In genomic region chrX:38217676-38217991, GRCm38 (mm10) we compare ENCODE assay signal across 29 mouse cellular contexts. TPM values are rescaled to one million over a fixed set of nuclear protein-coding genes. Genes with fewer than 3 reads are reported as not detected.
A peak's percentile ranks its signal among the peaks of the same experiment; 100 is the strongest.
DNase-seq lines count a peak whose midpoint lies in the region; ATAC-seq and TF ChIP-seq lines count a peak whose summit lies in the region.
"Had no signal": no experiment of that assay in that cellular context is flagged by ENCODE, and none has a peak within 500 bp of the region (broad histone marks: within the 10 kb centered on the region; RNA-seq: fewer than 3 reads in every experiment).

No protein-coding gene starts in this region.

- no peak overlapping the region for H3K9ac ChIP-seq in kidney, postnatal 0 days (ENCODE audit: low read depth, low read length)
- no peak overlapping the region for H3K9ac ChIP-seq in kidney, embryonic 14.5 days (ENCODE audit: low read depth, low read length)
- H3K9ac ChIP-seq in midbrain, embryonic 16.5 days (ENCODE audit: low read depth, low read length), result no peak overlapping the region
- H3K9ac ChIP-seq in midbrain, embryonic 14.5 days (replicated peaks; ENCODE audit: low read length), result no peak overlapping the region
- no peak overlapping the region for H3K9ac ChIP-seq in hindbrain, embryonic 16.5 days (ENCODE audit: low read depth, low read length)
- H3K9ac ChIP-seq: embryonic facial prominence, embryonic 15.5 days; forebrain, embryonic 12.5 days; forebrain, postnatal 0 days; heart, embryonic 13.5 days; hindbrain, embryonic 14.5 days; liver, embryonic 14.5 days; midbrain, embryonic 12.5 days; neural tube, embryonic 15.5 days had no signal

- no peaks in the 10 kb centered on the region for H3K4me1 ChIP-seq in kidney, postnatal 0 days (replicated peaks; ENCODE audit: insufficient read depth, low read length)
- no peaks in the 10 kb centered on the region for H3K4me1 ChIP-seq in kidney, embryonic 14.5 days (ENCODE audit: control insufficient read depth, insufficient read depth, low read length)
- no peaks in the 10 kb centered on the region for H3K4me1 ChIP-seq in midbrain, embryonic 16.5 days (ENCODE audit: control insufficient read depth, insufficient read depth, low read length)
- H3K4me1 ChIP-seq in midbrain, embryonic 14.5 days (ENCODE audit: control insufficient read depth, insufficient read depth, low read length), result no peaks in the 10 kb centered on the region
- no peaks in the 10 kb centered on the region for H3K4me1 ChIP-seq in hindbrain, embryonic 16.5 days (ENCODE audit: control insufficient read depth, insufficient read depth, low read depth, low read length)
- H3K4me1 ChIP-seq: embryonic facial prominence, embryonic 10.5 days; embryonic facial prominence, embryonic 15.5 days; forebrain, embryonic 12.5 days; heart, embryonic 13.5 days; midbrain, embryonic 12.5 days; neural tube, embryonic 15.5 days had no signal

- H3K4me2 ChIP-seq in kidney, postnatal 0 days (ENCODE audit: low read length), result no peak overlapping the region
- H3K4me2 ChIP-seq in kidney, embryonic 14.5 days (replicated peaks; ENCODE audit: low read depth, low read length), result no peak overlapping the region
- no peak overlapping the region for H3K4me2 ChIP-seq in midbrain, embryonic 16.5 days (ENCODE audit: low read length)
- H3K4me2 ChIP-seq in midbrain, embryonic 14.5 days (ENCODE audit: low read length), result no peak overlapping the region
- H3K4me2 ChIP-seq in hindbrain, embryonic 16.5 days (ENCODE audit: low read length), result no peak overlapping the region
- H3K4me2 ChIP-seq: embryonic facial prominence, embryonic 15.5 days; forebrain, embryonic 12.5 days; heart, embryonic 13.5 days; hindbrain, embryonic 14.5 days; midbrain, embryonic 12.5 days; neural tube, embryonic 15.5 days had no signal

- TF ChIP-seq CTCF in kidney, postnatal 0 days (IDR thresholded peaks at IDR 0.05; ENCODE audit: low read depth), result no peak

- no peak overlapping the region for H3K4me3 ChIP-seq in kidney, postnatal 0 days (replicated peaks; ENCODE audit: low read depth, low read length)
- H3K4me3 ChIP-seq in kidney, embryonic 14.5 days (ENCODE audit: low read length), result no peak overlapping the region
- no peak overlapping the region for H3K4me3 ChIP-seq in midbrain, embryonic 16.5 days (ENCODE audit: low read depth, low read length)
- no peak overlapping the region for H3K4me3 ChIP-seq in midbrain, embryonic 14.5 days (replicated peaks; ENCODE audit: low read depth, low read length)
- H3K4me3 ChIP-seq in hindbrain, embryonic 16.5 days (ENCODE audit: low read length), result no peak overlapping the region
- H3K4me3 ChIP-seq: embryonic facial prominence, embryonic 10.5 days; embryonic facial prominence, embryonic 15.5 days; forebrain, embryonic 12.5 days; heart, embryonic 13.5 days; layer of hippocampus, adult 2 months; midbrain, embryonic 12.5 days; neural tube, embryonic 15.5 days had no signal

- H3K36me3 ChIP-seq in kidney, postnatal 0 days (ENCODE audit: insufficient read depth, low read length), result no peaks in the 10 kb centered on the region
- H3K36me3 ChIP-seq in kidney, embryonic 14.5 days (ENCODE audit: control insufficient read depth, insufficient read depth, low read length), result no peaks in the 10 kb centered on the region
- H3K36me3 ChIP-seq in midbrain, embryonic 16.5 days (ENCODE audit: control insufficient read depth, insufficient read depth, low read length), result no peaks in the 10 kb centered on the region
- no peaks in the 10 kb centered on the region for H3K36me3 ChIP-seq in midbrain, embryonic 14.5 days (ENCODE audit: control insufficient read depth, insufficient read depth, low read length)
- no peaks in the 10 kb centered on the region for H3K36me3 ChIP-seq in hindbrain, embryonic 16.5 days (ENCODE audit: control insufficient read depth, insufficient read depth, low read length)
- H3K36me3 ChIP-seq: embryonic facial prominence, embryonic 10.5 days; embryonic facial prominence, embryonic 15.5 days; forebrain, embryonic 12.5 days; heart, embryonic 13.5 days; midbrain, embryonic 12.5 days; neural tube, embryonic 15.5 days had no signal

- no peak for ATAC-seq in kidney, postnatal 0 days (replicated peaks; ENCODE audit: low FRiP score, low read depth)
- no peak for ATAC-seq in kidney, embryonic 14.5 days (ENCODE audit: low FRiP score, low TSS enrichment)
- ATAC-seq in midbrain, embryonic 16.5 days, result no peak
- no peak for ATAC-seq in midbrain, embryonic 14.5 days (ENCODE audit: low FRiP score, low TSS enrichment)
- ATAC-seq in hindbrain, embryonic 16.5 days, result no peak
- ATAC-seq: forebrain, postnatal 0 days; inflammation-experienced regulatory T-cells, adult 6 months had no signal

- H3K27ac ChIP-seq in kidney, postnatal 0 days, result no peak overlapping the region
- H3K27ac ChIP-seq in kidney, embryonic 14.5 days (ENCODE audit: low read depth, low read length), result no peak overlapping the region; the same call in 1 of the 2 replicates
- 0 out of 2 replicates have a peak overlapping the region, but pooled peaks have one; percentile 24 for H3K27ac ChIP-seq in midbrain, embryonic 16.5 days (ENCODE audit: low read length)
- H3K27ac ChIP-seq in midbrain, embryonic 14.5 days (replicated peaks; ENCODE audit: low read depth, low read length), result no peak overlapping the region
- no peak overlapping the region for H3K27ac ChIP-seq in hindbrain, embryonic 16.5 days (ENCODE audit: low read depth, low read length)
- H3K27ac ChIP-seq: embryonic facial prominence, embryonic 10.5 days; embryonic facial prominence, embryonic 15.5 days; forebrain, embryonic 12.5 days; heart, embryonic 13.5 days; hindbrain, embryonic 14.5 days; layer of hippocampus, adult 2 months; liver, embryonic 14.5 days; midbrain, embryonic 12.5 days; neural tube, embryonic 15.5 days had no signal

- H3K9me3 ChIP-seq in kidney, postnatal 0 days (replicated peaks; ENCODE audit: low read length), result no peaks in the 10 kb centered on the region
- H3K9me3 ChIP-seq in kidney, embryonic 14.5 days (ENCODE audit: control insufficient read depth, low read length), result no peaks in the 10 kb centered on the region
- H3K9me3 ChIP-seq in midbrain, embryonic 16.5 days (replicated peaks; ENCODE audit: control insufficient read depth, low read length, poor library complexity, severe bottlenecking), result no peaks in the 10 kb centered on the region
- H3K9me3 ChIP-seq in midbrain, embryonic 14.5 days (ENCODE audit: control insufficient read depth, low read length), result no peaks in the 10 kb centered on the region
- no peaks in the 10 kb centered on the region for H3K9me3 ChIP-seq in hindbrain, embryonic 16.5 days (ENCODE audit: control insufficient read depth, low read length)
- H3K9me3 ChIP-seq: embryonic facial prominence, embryonic 10.5 days; embryonic facial prominence, embryonic 15.5 days; forebrain, embryonic 12.5 days; heart, embryonic 13.5 days; midbrain, embryonic 12.5 days; neural tube, embryonic 15.5 days had no signal

- 60% methylated on average over 2 of the region's 2 CpGs for WGBS in kidney, postnatal 0 days
- WGBS in kidney, embryonic 14.5 days, result 64% methylated on average over 2 of the region's 2 CpGs
- 76% methylated on average over 2 of the region's 2 CpGs for WGBS in midbrain, embryonic 16.5 days
- WGBS in midbrain, embryonic 14.5 days, result 70% methylated on average over 2 of the region's 2 CpGs
- 68% methylated on average over 2 of the region's 2 CpGs for WGBS in hindbrain, embryonic 16.5 days

- peak; percentile 3 for DNase-seq in embryo, embryonic 10.5 days (ENCODE audit: low spot score)
- no peak for DNase-seq in embryo, embryonic 10 days (ENCODE audit: low spot score)
- peak; percentile 34 for DNase-seq in kidney, postnatal 0 days (ENCODE audit: low spot score)
- no peak for DNase-seq in midbrain, embryonic 14.5 days
- peak; percentile 25 for DNase-seq in mesoderm, embryonic 11.5 days (ENCODE audit: low read depth, low spot score)
- DNase-seq: adrenal gland, adult 8-10 months; cerebellum, adult 2 months; cerebellum, postnatal 25 days; gastrocnemius, postnatal 10 days; heart, postnatal 10 days; lung, adult 2 months; retina, postnatal 1 day; right cerebral cortex, postnatal 14 days; thymus, postnatal 25 days had no signal

- no peaks in the 10 kb centered on the region for H3K27me3 ChIP-seq in kidney, postnatal 0 days (ENCODE audit: insufficient read depth, low read length)
- no peaks in the 10 kb centered on the region for H3K27me3 ChIP-seq in kidney, embryonic 14.5 days (ENCODE audit: control insufficient read depth, insufficient read depth, low read length)
- H3K27me3 ChIP-seq in midbrain, embryonic 16.5 days (ENCODE audit: control insufficient read depth, insufficient read depth, low read depth, low read length), result no peaks in the 10 kb centered on the region
- H3K27me3 ChIP-seq in midbrain, embryonic 14.5 days (ENCODE audit: control insufficient read depth, insufficient read depth, low read length), result no peaks in the 10 kb centered on the region
- H3K27me3 ChIP-seq in hindbrain, embryonic 16.5 days (replicated peaks; ENCODE audit: control insufficient read depth, insufficient read depth, low read length), result no peaks in the 10 kb centered on the region
- H3K27me3 ChIP-seq: CH12.LX; embryonic facial prominence, embryonic 15.5 days; forebrain, embryonic 12.5 days; heart, embryonic 13.5 days; midbrain, embryonic 12.5 days; neural tube, embryonic 15.5 days had no signal

RNA-seq across cellular contexts. Expression of gene Zbtb33, which starts 28.0 kb away (rescaled TPM):
- polyA plus RNA-seq in kidney, postnatal 0 days (2015; fragmentation: Nextera tagmentation; extraction: Ambion mirVana), result 3.5 and 3.6 TPM in 2 replicates
- polyA plus RNA-seq in kidney, embryonic 14.5 days (2014; fragmentation: Nextera tagmentation; extraction: Ambion mirVana), result 6.9 and 8.0 TPM in 2 replicates
- polyA plus RNA-seq in midbrain, embryonic 16.5 days (2015; fragmentation: Nextera tagmentation; extraction: Ambion mirVana), result 3.4 and 4.6 TPM in 2 replicates
- polyA plus RNA-seq in midbrain, embryonic 14.5 days (2014; fragmentation: Nextera tagmentation; extraction: Ambion mirVana), result 10.6 and 10.8 TPM in 2 replicates
- polyA plus RNA-seq in hindbrain, embryonic 16.5 days (2015; fragmentation: Nextera tagmentation; extraction: Ambion mirVana), result 3.4 and 4.3 TPM in 2 replicates

RNA-seq across cellular contexts. Expression of gene Tmem255a, which starts 34.6 kb away (rescaled TPM):
- polyA plus RNA-seq in kidney, postnatal 0 days (2015; fragmentation: Nextera tagmentation; extraction: Ambion mirVana), result 15.5 and 16.1 TPM in 2 replicates
- polyA plus RNA-seq in kidney, embryonic 14.5 days (2014; fragmentation: Nextera tagmentation; extraction: Ambion mirVana), result 23.5 and 31.5 TPM in 2 replicates
- polyA plus RNA-seq in midbrain, embryonic 16.5 days (2015; fragmentation: Nextera tagmentation; extraction: Ambion mirVana), result 24.1 and 24.4 TPM in 2 replicates
- 25.0 and 26.2 TPM in 2 replicates for polyA plus RNA-seq in midbrain, embryonic 14.5 days (2014; fragmentation: Nextera tagmentation; extraction: Ambion mirVana)
- 39.9 and 43.4 TPM in 2 replicates for polyA plus RNA-seq in hindbrain, embryonic 16.5 days (2015; fragmentation: Nextera tagmentation; extraction: Ambion mirVana)

Comparison
In these comparisons a context has a peak if more than half of its experiments do, and no peak if none do; other contexts are left out.
1. DNase-seq: peak in embryo, embryonic 10.5 days (single experiment), kidney, postnatal 0 days (single experiment) and mesoderm, embryonic 11.5 days (single experiment); none in embryo, embryonic 10 days (single experiment) and midbrain, embryonic 14.5 days (single experiment).